Mouse (Mus musculus): ENCODE measurements around the gene Fam110c.

Gene Fam110c

DNA sequence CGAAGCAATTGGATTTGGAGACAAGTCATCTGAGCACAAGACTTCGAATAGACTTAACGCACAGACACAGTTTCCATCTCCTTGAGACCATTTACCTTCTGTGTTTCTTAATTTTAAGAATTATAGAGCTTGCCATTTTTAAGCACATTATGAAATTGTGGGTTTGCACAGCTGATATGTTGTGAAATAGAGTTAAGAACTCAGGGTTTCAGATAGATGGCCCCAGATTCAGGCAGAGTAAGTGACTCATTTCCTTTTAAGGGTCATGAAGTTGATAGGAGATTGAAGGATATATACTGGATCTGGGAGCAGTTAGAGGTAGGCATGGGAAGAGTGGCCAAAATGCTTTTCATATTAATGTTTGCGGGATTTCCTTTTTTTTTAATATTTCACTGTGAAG, 27.5 kb downstream of the Fam110c start:
- peak in 1 of 2 experiments; percentile 52 for DNase-seq (ENCODE audit: inconsistent age in 2 of 2, low spot score in 1 of 2)

DNA sequence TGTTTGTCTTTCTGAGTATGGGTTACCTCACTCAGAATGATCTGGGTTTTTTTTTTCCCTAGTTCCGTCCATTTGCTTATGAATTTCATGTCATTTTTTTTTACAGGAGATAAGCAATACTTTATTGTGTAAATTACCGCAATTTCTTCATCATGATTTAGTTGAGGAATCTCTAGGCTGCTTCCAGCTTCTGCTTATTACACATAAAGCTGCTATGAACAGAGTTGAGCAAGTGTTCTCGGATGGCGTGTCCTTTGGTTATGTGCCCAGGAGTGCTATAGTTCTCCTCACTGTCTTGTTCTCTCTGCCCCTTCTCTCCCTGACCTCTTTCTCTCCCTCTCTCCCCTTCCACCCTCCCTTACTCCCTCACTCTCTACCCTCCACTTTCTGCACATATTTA, 28.2 kb downstream of the Fam110c start:
- DNase-seq (ENCODE audit: inconsistent age in 2 of 2, low spot score in 1 of 2) = peak in 1 of 2 experiments; percentile 65

DNA sequence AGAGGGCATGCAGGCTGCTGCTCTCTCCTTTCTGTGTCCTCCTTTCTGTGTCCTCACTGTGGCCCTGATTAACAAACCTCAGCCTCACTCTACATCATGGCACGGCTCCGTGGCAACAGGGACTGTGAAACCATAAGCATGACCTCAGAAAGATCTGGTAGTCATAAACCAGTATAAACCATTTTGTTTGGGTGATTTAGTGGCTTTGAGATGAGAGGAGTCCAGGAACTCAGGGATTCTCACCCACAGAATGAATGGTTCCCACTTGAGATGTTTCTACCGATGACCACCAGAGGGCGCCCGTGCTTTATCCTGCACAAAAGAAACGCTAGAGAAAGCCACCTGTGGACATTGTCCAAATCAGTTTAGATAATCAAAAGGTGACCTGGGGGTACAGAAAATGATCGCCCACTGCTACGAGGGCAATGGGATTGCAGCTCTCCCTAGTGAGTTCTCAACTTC, 42.4 kb downstream of the Fam110c start:
- DNase-seq (ENCODE audit: inconsistent age in 2 of 2, low spot score in 1 of 2) = peak; percentile 63 to 88

DNA sequence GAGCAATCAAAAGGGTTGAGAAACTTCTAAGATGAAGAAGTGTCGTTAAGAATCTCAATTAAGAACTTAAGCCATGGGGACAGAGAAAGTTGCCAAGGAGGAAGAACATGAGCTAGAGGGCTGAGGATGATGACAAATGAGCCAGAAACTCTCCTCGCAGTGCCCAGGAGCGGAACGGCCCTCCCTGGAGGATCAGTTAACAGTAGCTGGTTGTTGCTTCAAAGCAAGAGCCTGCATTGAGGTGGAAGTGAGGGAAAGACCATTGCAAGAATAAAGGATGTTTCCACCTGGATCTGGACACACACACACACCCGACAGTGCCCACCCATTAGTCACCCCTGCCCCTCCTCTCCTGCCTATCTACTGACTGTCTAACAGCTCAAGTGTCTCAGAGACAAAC, 46.9 kb downstream of the Fam110c start:
- DNase-seq (ENCODE audit: inconsistent age in 2 of 2, low spot score in 1 of 2) = no peak

DNA sequence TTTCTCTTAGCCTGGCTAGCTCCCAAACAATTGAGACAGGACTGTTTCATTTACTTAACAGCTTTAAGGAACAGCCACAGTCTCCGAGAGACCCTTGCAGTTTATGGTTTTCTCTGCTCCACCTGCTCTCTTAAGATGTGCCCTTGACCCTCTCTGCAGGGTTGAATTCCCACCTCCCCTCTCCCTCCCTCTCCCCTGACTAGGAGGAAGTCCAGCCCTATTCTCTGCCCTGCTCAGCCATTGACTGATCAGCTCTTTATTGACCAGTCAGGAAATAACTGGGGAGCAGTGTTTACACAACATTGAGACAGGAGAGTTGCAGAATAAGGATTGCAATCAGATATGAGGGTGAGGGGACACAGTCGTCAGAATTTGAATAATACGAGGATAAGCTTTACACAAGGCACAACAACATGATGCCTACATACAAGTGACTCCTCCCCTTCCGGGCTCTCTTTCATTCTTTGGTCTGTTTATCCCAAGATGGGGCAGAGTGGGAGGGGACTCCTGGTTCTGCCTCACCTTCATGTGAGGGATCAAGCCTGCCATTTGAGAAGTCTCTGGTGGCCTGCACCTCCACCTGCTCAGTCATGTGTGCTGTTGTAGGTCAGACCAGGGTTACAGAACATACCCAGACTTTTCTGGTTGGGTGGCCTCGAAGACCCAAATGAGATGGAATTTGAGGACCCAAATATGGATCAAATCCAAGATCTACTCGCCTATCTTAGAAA, 49.4 kb downstream of the Fam110c start:
- DNase-seq (ENCODE audit: inconsistent age in 2 of 2, low spot score in 1 of 2) = no peak

DNA sequence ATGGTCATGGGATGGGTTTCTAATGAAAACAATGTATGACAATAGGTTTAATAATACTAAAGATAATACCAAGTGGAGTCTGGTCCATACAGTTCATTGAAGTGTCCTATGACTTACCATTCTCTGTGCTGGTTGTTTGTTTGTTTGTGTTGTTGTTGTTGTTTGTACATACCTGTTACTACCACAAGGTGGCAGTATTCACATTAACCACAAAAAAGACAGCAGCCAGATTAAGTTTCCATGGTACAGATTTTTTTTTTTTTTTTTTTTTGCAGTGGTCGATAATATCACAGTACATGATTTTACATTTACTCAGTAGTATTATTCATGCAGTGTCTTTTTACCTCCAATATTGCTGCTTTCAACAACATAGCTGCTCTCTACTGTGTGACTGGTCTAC, 52.4 kb downstream of the Fam110c start:
- DNase-seq (ENCODE audit: inconsistent age in 2 of 2, low spot score in 1 of 2) = peak in 1 of 2 experiments; percentile 36

DNA sequence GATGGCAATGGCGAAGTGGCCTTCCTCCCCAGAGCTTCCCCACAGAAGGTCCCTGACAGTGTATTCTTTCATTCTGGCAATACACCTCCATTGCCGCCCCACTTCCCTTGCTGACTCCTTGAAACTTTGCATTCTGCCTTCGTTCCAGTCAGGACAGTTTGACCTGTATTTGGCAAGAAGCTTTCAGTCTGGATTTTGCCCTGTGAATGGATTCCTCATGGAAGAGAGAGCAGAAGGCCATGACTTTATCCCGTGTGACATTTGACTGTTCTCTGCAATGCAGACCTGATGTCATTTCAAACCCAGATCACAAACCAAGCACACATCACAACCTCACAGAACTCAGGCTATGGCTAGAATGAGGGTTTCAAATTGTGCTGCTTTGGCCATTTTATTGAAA, 55.9 kb downstream of the Fam110c start:
- peak in 1 of 2 experiments; percentile 53 for DNase-seq (ENCODE audit: inconsistent age in 2 of 2, low spot score in 1 of 2)
